Mouse (Mus musculus) heart, adult 18-20 months (tissue): ENCODE measurements around the gene Blcap. TPM values are rescaled to one million over a fixed set of nuclear protein-coding genes. Genes with fewer than 3 reads are reported as not detected.
"Not testable (repeated sequence)": the region's sequence is repeated elsewhere in the genome, so short reads cannot be mapped to it uniquely, and the experiment has no call there.

Experiments
- DNase-seq, 2 experiments: peaks; one replicate each; pipeline ENCODE4 v3.0.0; 2021 to 2022; ENCODE audit warnings: mixed read lengths in 1 of 2
- long read RNA-seq, 2 experiments: library from polyadenylated mRNA; stranded (forward); transcript quantifications; one replicate each; pipeline ENCODE4 v2.0.0; 2021
- total RNA-seq, 2 experiments: library from RNA; stranded (reverse); gene quantifications; 2 replicates each; pipeline ENCODE4 v1.2.3; 2021

Blcap gene
- total RNA-seq = 10 to 100 TPM; 55.1 to 56.2 TPM
- long read RNA-seq, experiment 1, transcript Blcap-202 (2 exons, 2,056 nt) = major isoform, 82 of 96 reads
- long read RNA-seq, experiment 1, partial matches to known transcripts = 0 of 96 reads
- long read RNA-seq, experiment 1, other reads (novel, unspliced or antisense) = 13 of 96 reads
- long read RNA-seq, experiment 2, transcript Blcap-202 (2 exons, 2,056 nt) = major isoform, 61 of 72 reads
- long read RNA-seq, experiment 2, partial matches to known transcripts = 0 of 72 reads
- long read RNA-seq, experiment 2, other reads (novel, unspliced or antisense) = 9 of 72 reads

GRCm38 (mm10) chr2:157571224-157571832 is at the start of gene Blcap:
Gene Blcap (minus strand): TSS chr2:157571274.
- peak; percentile 38 to 80 for DNase-seq

GRCm38 (mm10) chr2:157618393-157618792 is 47.3 kb upstream of the Blcap start:
- no peak for DNase-seq

GRCm38 (mm10) chr2:157613997-157614396 is 42.9 kb upstream of the Blcap start:
- DNase-seq = no peak

GRCm38 (mm10) chr2:157611735-157612134 is 40.7 kb upstream of the Blcap start:
- DNase-seq = no peak

- DNase-seq = no peak
These were observed 36.6 kb upstream of the Blcap start for GRCm38 (mm10) chr2:157607542-157608236.

GRCm38 (mm10) chr2:157605025-157605675 is 34.1 kb upstream of the Blcap start:
- peak; percentile 50 to 85 for DNase-seq

- peak; percentile 10 to 39 for DNase-seq
These were observed 30.4 kb upstream of the Blcap start for GRCm38 (mm10) chr2:157601435-157601839.

- DNase-seq = no peak
These were observed 25.9 kb upstream of the Blcap start for GRCm38 (mm10) chr2:157596876-157597566.

- not testable (repeated sequence) for DNase-seq
These were observed 14.3 kb upstream of the Blcap start for GRCm38 (mm10) chr2:157585351-157585750.

GRCm38 (mm10) chr2:157572786-157573185 is 1.7 kb upstream of the Blcap start:
- DNase-seq = no peak

GRCm38 (mm10) chr2:157569796-157570485 is 1.1 kb downstream of the Blcap start:
- no peak for DNase-seq

GRCm38 (mm10) chr2:157568881-157569280 is 2.2 kb downstream of the Blcap start:
- no peak for DNase-seq

GRCm38 (mm10) chr2:157567235-157567961 is 3.7 kb downstream of the Blcap start:
- no peak for DNase-seq

GRCm38 (mm10) chr2:157566260-157566952 is 4.7 kb downstream of the Blcap start:
- peak; percentile 91 to 96 for DNase-seq

GRCm38 (mm10) chr2:157565898-157566259 is 5.2 kb downstream of the Blcap start:
- DNase-seq = no peak

GRCm38 (mm10) chr2:157565446-157565845 is 5.6 kb downstream of the Blcap start:
- DNase-seq = peak in 1 of 2 experiments; percentile 29

GRCm38 (mm10) chr2:157564723-157565122 is 6.4 kb downstream of the Blcap start:
- DNase-seq = no peak

- no peak for DNase-seq
These were observed 8.0 kb downstream of the Blcap start for GRCm38 (mm10) chr2:157563031-157563430.

- DNase-seq = peak; percentile 87 to 93
These were observed 9.8 kb downstream of the Blcap start for GRCm38 (mm10) chr2:157561165-157561836.

GRCm38 (mm10) chr2:157560302-157560701 is 10.8 kb downstream of the Blcap start:
- no peak for DNase-seq
